Mouse (Mus musculus): ENCODE results near the gene Taf1.
"Not testable (repeated sequence)": the region's sequence is repeated elsewhere in the genome, so short reads cannot be mapped to it uniquely, and the experiment has no call there.

The Taf1 gene

DNA sequence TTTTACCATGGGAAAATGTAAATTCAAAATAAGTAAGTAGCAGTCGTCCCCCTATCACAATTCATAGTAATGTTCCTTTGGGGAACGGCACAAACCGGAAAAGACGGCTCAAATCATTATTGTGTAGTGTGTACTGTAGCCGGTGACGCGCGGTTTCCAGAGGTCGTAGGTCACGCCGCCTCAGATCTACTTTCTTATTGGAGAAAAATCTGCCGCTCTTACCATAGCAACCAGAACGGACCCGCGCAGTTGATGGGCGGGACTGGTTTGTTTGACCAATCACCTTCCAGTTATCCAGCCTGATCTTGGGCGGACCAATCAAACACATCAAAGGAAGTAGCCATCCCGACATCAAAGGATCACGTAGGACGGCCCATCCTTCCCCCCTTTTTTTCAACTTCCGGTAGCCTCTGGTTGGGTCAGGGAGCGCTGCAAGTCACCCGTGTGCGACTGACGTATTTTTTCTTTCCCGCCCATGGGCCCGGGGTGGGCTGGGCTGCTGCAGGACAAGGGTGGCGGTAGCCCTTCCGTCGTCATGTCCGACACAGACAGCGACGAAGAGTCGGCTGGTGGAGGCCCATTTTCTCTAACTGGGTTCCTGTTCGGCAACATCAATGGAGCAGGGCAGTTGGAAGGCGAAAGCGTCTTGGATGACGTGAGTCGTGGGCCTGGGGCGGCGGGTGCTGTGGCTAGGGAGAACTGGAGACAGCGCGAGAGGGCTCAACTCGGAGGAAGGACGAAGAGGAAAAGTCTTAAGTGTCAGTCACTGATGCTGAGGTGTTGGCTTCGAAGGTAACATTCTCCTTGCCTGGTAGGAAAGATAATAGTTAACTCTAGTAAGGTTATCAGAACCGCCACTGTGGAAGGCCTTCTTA is at the start of gene Taf1:
TSS of gene Taf1 (plus strand) at position 388 of the 875 bp plus-strand sequence.
- CTCF ChIA-PET, result no interaction called here

DNA sequence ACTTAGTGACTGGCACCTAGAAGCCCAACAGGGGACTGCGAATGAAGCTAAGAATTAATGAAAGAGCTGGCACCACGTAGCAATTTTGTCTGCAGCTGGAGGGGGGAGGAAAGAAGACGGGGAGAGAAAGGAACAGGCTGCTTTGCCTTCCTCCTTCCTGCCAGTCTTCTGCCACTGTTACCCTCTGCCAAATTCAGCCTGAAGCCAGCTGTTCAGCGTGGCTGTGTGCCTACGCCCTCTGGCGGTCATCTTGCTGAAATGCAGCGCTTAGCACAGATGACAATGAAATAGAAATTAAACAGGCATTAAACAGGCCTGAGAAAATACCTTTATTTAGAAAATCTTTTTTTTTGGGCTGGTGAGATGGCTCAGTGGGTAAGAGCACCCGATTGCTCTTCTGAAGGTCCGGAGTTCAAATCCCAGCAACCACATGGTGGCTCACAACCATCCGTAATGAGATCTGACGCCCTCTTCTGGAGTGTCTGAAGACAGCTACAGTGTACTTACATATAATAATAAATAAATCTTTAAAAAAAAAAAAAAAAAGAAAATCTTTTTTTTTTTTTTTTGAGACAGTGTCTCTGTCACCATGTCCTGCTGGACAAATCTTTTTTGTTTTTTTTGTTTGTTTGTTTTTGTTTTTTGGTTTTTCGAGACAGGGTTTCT is 45.9 kb upstream of the Taf1 start:
- CTCF ChIA-PET, result not testable (repeated sequence)

DNA sequence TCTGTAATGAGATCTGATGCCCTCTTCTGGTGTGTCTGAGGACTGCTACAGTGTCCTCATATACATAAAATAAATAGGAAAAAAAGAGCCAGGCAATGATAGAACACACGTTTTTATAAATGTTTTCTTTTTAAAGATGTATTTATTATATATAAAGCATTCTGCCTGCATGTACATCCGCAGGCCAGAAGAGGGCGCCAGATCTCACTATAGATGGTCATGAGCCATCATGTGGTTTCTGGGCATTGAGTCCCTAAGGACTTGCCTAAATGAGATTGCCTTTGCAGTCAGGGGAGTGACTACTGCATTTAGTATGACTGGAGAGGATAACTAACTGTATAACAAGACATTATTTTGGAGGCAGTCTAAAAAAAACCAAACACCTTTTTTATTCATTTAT is 27.9 kb upstream of the Taf1 start:
- CTCF ChIA-PET, result no interaction called here

DNA sequence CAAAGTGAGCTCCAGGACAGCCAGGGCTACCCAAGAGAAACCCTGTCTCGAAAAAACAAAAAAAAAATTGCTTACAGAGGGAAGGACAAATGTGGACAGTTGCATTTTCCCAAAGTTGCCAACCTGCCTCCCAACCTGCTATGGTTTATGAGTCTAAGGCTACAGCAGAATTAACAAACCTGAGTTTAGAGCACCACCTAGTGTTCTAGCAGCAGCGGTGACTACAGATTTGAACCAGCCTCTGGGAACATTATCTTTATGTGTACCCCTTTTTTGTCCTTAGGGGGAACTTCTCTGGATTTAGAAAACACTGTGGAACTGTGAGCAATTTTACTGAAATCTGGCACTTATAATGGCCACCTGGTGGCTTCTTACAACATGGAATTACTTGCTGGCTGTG is 16.8 kb upstream of the Taf1 start:
- CTCF ChIA-PET, result no interaction called here

- CTCF ChIA-PET, result no interaction called here
These were observed 14.5 kb upstream of the Taf1 start for GRCm38 (mm10) chrX:101518006-101518405.

- CTCF ChIA-PET, result interaction anchor here (0.6 kb wide), 1 partner anchor 59 kb away, joined by 8 read pairs; no protein-coding TSS in a partner anchor
These were observed 10.5 kb upstream of the Taf1 start for GRCm38 (mm10) chrX:101522027-101522426.

DNA sequence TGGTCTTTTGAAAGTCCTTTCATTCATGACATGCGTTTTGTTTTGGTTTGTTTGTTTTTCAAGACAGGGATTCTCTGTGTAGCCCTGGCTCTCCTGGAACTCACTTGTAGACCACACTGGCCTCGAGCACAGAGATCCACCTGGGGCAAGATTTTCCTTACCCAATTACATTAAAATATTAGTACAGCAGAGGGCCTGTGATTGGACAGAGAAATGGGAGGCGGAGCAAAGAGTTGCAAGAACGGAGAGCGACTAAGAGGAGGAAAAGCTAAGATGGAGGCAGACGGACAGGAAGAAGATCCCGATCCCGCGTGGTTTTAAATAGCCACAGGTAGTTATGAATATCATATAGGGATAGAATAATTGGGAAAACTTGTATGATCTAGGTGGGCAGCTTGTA is 5.2 kb upstream of the Taf1 start:
- CTCF ChIA-PET, result no interaction called here

DNA sequence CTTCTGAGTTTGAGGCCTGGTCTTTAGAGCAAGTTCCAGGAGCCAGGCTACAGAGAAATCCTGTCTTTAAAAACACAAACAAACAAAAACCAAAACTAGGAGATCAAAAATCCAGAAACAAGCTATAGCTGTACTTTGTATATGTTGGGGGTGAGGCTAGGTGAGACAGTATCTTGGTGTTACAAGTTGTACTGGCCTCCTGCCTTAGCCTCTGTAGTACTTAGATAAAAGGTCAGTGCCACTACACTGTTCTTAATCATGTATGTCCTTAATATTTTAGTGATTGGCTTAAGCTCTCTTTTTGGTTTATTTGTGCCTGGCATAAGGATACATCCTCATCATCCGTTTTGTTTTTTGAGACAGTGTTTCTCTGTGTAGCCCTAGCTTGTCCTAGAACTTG is 52.9 kb downstream of the Taf1 start:
- CTCF ChIA-PET, result no interaction called here

- CTCF ChIA-PET, result no interaction called here
These were observed 83.6 kb downstream of the Taf1 start for GRCm38 (mm10) chrX:101616183-101616582.

GRCm38 (mm10) chrX:101617889-101618288 is 85.4 kb downstream of the Taf1 start:
- CTCF ChIA-PET, result no interaction called here

DNA sequence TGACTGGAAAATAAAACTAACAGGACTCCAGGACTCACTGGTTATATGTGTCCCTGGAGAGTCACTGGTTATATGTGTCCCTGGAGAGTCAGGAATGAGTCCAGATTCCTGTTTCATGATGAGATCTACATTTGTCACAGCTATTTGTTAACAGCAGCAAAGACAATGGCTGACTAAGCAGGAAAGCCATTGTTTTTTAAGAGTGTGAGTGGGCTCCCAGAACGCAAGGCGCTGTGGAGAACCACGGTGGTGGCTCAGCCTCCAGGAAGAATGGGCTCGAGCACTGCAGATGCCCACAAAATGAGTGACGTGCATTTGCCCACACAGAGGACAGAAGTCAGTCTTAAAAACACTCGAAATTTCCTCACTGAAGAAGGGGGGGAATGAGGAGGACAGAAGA is 87.8 kb downstream of the Taf1 start:
- CTCF ChIA-PET, result no interaction called here

- CTCF ChIA-PET, result no interaction called here
These were observed 90.0 kb downstream of the Taf1 start for GRCm38 (mm10) chrX:101622539-101622938.

GRCm38 (mm10) chrX:101636821-101637525 is 104.4 kb downstream of the Taf1 start:
- CTCF ChIA-PET, result interaction anchor here (0.6 to 0.7 kb wide), 2 partner anchors 37 to 129 kb away, joined by 3 to 4 read pairs; no protein-coding TSS in a partner anchor

- CTCF ChIA-PET, result interaction anchor here (0.6 kb wide), 2 partner anchors 14 to 134 kb away, joined by 3 to 7 read pairs; no protein-coding TSS in a partner anchor
These were observed 106.3 kb downstream of the Taf1 start for GRCm38 (mm10) chrX:101638856-101639255.

DNA sequence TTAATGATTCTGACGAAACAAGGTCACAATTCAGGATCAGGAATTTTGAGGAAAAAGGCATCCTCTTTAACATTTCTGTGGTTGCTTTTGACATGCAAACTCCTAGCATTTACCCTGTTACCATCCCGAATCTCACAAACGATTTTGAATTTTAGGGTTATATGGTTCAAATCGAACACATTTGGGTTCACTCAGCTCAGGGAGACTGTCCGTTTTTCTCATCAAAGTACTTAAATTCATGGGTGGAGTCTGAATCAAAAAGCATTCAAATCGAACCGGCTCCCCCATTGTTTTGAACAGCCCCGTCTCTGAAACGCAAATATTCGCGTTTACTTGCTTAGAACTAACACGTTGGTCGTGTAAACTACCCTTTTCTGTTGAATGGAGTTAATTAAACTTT is 106.8 kb downstream of the Taf1 start:
- CTCF ChIA-PET, result interaction anchor here (0.6 kb wide), 2 partner anchors 14 to 133 kb away, joined by 3 to 7 read pairs; no protein-coding TSS in a partner anchor

GRCm38 (mm10) chrX:101639741-101640166 is 107.2 kb downstream of the Taf1 start, which contains the start of gene Ogt:
Ogt (plus strand) TSS chrX:101640060.
- CTCF ChIA-PET, result interaction anchor here (0.5 kb wide), 1 partner anchor 143 kb away, joined by 3 read pairs; no protein-coding TSS in a partner anchor

GRCm38 (mm10) chrX:101640194-101641160 is 107.9 kb downstream of the Taf1 start:
- CTCF ChIA-PET, result interaction anchor here (0.5 kb wide), 1 partner anchor 143 kb away, joined by 3 read pairs; no protein-coding TSS in a partner anchor

GRCm38 (mm10) chrX:101641161-101641530 is 108.6 kb downstream of the Taf1 start:
- CTCF ChIA-PET, result no interaction called here

- CTCF ChIA-PET, result interaction anchor here (0.6 kb wide), 1 partner anchor 21 kb away, joined by 3 read pairs; no protein-coding TSS in a partner anchor
These were observed 109.6 kb downstream of the Taf1 start for GRCm38 (mm10) chrX:101642091-101642490.

- CTCF ChIA-PET, result no interaction called here
These were observed 112.8 kb downstream of the Taf1 start for GRCm38 (mm10) chrX:101645286-101645685.

GRCm38 (mm10) chrX:101646621-101647020 is 114.1 kb downstream of the Taf1 start:
- CTCF ChIA-PET, result no interaction called here

Data from spleen, embryonic (tissue).